Mouse (Mus musculus) testis, adult 2 months (tissue): ENCODE data around the gene Nfyb. TPM values are rescaled to one million over a fixed set of nuclear protein-coding genes. Genes with fewer than 3 reads are reported as not detected.

Experiments
- H3K27ac ChIP-seq: fragments of 200-500 bp; 2 replicates; pipeline ENCODE4 v1.5.1; 2012; ENCODE audit warnings: low read depth, low read length; ENCODE audit not compliant: control insufficient read depth, insufficient read depth
- H3K27me3 ChIP-seq: fragments of 200-500 bp; 2 replicates; pipeline ENCODE4 v1.6.1; 2012; ENCODE audit warnings: mild to moderate bottlenecking, low read length, moderate library complexity; ENCODE audit not compliant: control insufficient read depth, insufficient read depth
- H3K36me3 ChIP-seq: fragments of 200-500 bp; 2 replicates; pipeline ENCODE4 v1.6.1; 2012; ENCODE audit warnings: mild to moderate bottlenecking, low read length; ENCODE audit not compliant: control insufficient read depth, insufficient read depth
- H3K4me1 ChIP-seq: fragments of 200-500 bp; 2 replicates; pipeline ENCODE4 v1.6.1; 2012; ENCODE audit warnings: low read length; ENCODE audit not compliant: control insufficient read depth, insufficient read depth
- H3K4me3 ChIP-seq: fragments of 200-500 bp; 2 replicates; pipeline ENCODE4 v1.5.1; 2012; ENCODE audit warnings: low read depth, mild to moderate bottlenecking, low read length, moderate library complexity, mixed read lengths; ENCODE audit not compliant: control insufficient read depth
- CTCF ChIP-seq: fragments of 200-500 bp; IDR thresholded peaks from 2 replicates; pipeline ENCODE4 v1.5.1; 2012; ENCODE audit warnings: low read depth, mild to moderate bottlenecking, inconsistent platforms, low read length, moderate library complexity; ENCODE audit not compliant: control insufficient read depth, insufficient read depth, insufficient replicate concordance
- POLR2A ChIP-seq: fragments of 200-500 bp; IDR thresholded peaks from 2 replicates; pipeline ENCODE4 v1.6.1; 2012; ENCODE audit warnings: low read depth, mild to moderate bottlenecking, inconsistent platforms, low read length, moderate library complexity; ENCODE audit not compliant: control insufficient read depth
- polyA plus RNA-seq: library from polyadenylated mRNA; depleted of rRNA; stranded (reverse); fragments of >200 nt; gene quantifications from 2 replicates; pipeline ENCODE4 v1.2.3, GENCODE M21; 2012; rRNA removed

The Nfyb gene
- polyA plus RNA-seq, result 4.4 and 4.7 TPM in 2 replicates

GRCm38 (mm10) chr10:82763840-82764631 is at the start of gene Nfyb:
TSS of gene Nfyb (minus strand) at chr10:82764144.
- H3K27ac ChIP-seq, result peak within 1 kb of the TSS; percentile 86
- H3K27me3 ChIP-seq, result no peaks in the 10 kb centered on the region
- no peak for TF ChIP-seq CTCF
- no peak; the same call in none of the 2 replicates for TF ChIP-seq POLR2A
- H3K36me3 ChIP-seq, result no peaks in the 10 kb centered on the region; the same call in 1 of the 2 replicates
- H3K4me3 ChIP-seq, result peak within 1 kb of the TSS; percentile 91
- H3K4me1 ChIP-seq, result peaks cover 7% of the 10 kb centered on the region

- Histone ChIP-seq H3K27me3 (no peaks in the 10 kb centered on the region), H3K27ac (peak overlapping the region; percentile 89), H3K36me3 (no peaks in the 10 kb centered on the region), H3K4me1 (peaks cover 20% of the 10 kb centered on the region), H3K4me3 (peak overlapping the region; percentile 97)
- TF ChIP-seq CTCF (peak; percentile 89), POLR2A (peak; percentile 17; the same call in 1 of the 2 replicates)
These were observed 48.0 kb upstream of the Nfyb start for GRCm38 (mm10) chr10:82811855-82812431.

GRCm38 (mm10) chr10:82809352-82809751 is 45.4 kb upstream of the Nfyb start:
- TF ChIP-seq POLR2A (no peak), CTCF (no peak)
- no peaks in the 10 kb centered on the region for H3K27me3 ChIP-seq
- H3K36me3 ChIP-seq, result no peaks in the 10 kb centered on the region
- no peak overlapping the region for H3K27ac ChIP-seq
- no peak overlapping the region for H3K4me3 ChIP-seq
- peaks cover 16% of the 10 kb centered on the region for H3K4me1 ChIP-seq

- no peak overlapping the region for H3K4me3 ChIP-seq
- no peaks in the 10 kb centered on the region for H3K36me3 ChIP-seq
- no peak overlapping the region for H3K27ac ChIP-seq
- H3K4me1 ChIP-seq, result peaks cover 14% of the 10 kb centered on the region
- TF ChIP-seq CTCF (no peak), POLR2A (no peak)
- H3K27me3 ChIP-seq, result no peaks in the 10 kb centered on the region
These were observed 44.9 kb upstream of the Nfyb start for GRCm38 (mm10) chr10:82808891-82809290.

- TF ChIP-seq POLR2A, result no peak
- no peak for TF ChIP-seq CTCF
- Histone ChIP-seq H3K4me1 (peaks cover 10% of the 10 kb centered on the region), H3K27ac (no peak overlapping the region), H3K4me3 (no peak overlapping the region), H3K36me3 (no peaks in the 10 kb centered on the region), H3K27me3 (no peaks in the 10 kb centered on the region)
These were observed 44.2 kb upstream of the Nfyb start for GRCm38 (mm10) chr10:82808155-82808554.

GRCm38 (mm10) chr10:82807238-82807637 is 43.3 kb upstream of the Nfyb start:
- H3K27me3 ChIP-seq, result no peaks in the 10 kb centered on the region
- H3K27ac ChIP-seq, result no peak overlapping the region
- no peaks in the 10 kb centered on the region for H3K36me3 ChIP-seq
- no peak overlapping the region for H3K4me3 ChIP-seq
- peaks cover 6% of the 10 kb centered on the region for H3K4me1 ChIP-seq
- TF ChIP-seq CTCF (no peak), POLR2A (no peak)

- Histone ChIP-seq H3K27ac (no peak overlapping the region), H3K27me3 (no peaks in the 10 kb centered on the region), H3K4me1 (peaks cover 3% of the 10 kb centered on the region; the same call in 1 of the 2 replicates), H3K4me3 (no peak overlapping the region), H3K36me3 (no peaks in the 10 kb centered on the region)
- TF ChIP-seq CTCF (no peak), POLR2A (no peak)
These were observed 42.5 kb upstream of the Nfyb start for GRCm38 (mm10) chr10:82806414-82806813.
